Mouse (Mus musculus): ENCODE data around the gene Sec31a.

Gene Sec31a

GRCm38 (mm10) chr5:100349287-100350215 lies 66.5 kb downstream of the Sec31a start:
- DNase-seq (ENCODE audit: low read depth, low spot score), result no peak

- DNase-seq (ENCODE audit: low read depth, low spot score), result no peak
These were observed 70.9 kb downstream of the Sec31a start for GRCm38 (mm10) chr5:100345118-100345517.

DNA sequence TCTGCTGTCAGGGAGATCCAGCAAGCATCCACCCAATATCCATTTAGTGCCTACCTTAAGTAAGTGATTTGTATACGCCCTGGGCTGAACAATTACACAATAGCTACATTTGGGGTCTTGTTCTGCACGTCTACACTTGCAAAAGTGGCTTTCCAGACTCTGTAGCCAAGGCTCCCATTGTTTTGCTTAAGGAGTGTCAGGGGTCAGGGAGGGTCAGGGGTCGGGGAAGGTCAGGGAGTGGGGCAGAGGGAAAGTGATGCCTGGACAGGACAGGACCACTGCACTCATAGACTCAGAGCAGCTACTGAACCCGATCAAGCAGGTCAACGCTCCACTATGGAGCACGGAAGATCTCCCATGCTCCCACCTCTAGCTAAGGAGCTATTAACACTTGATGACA lies 72.9 kb downstream of the Sec31a start:
- no peak for DNase-seq (ENCODE audit: low read depth, low spot score)

- DNase-seq (ENCODE audit: low read depth, low spot score), result no peak
These were observed 73.6 kb downstream of the Sec31a start for GRCm38 (mm10) chr5:100342422-100342821.

- no peak for DNase-seq (ENCODE audit: low read depth, low spot score)
These were observed 75.0 kb downstream of the Sec31a start for GRCm38 (mm10) chr5:100341042-100341441.

- no peak for DNase-seq (ENCODE audit: low read depth, low spot score)
These were observed 78.2 kb downstream of the Sec31a start for GRCm38 (mm10) chr5:100337852-100338251.

DNA sequence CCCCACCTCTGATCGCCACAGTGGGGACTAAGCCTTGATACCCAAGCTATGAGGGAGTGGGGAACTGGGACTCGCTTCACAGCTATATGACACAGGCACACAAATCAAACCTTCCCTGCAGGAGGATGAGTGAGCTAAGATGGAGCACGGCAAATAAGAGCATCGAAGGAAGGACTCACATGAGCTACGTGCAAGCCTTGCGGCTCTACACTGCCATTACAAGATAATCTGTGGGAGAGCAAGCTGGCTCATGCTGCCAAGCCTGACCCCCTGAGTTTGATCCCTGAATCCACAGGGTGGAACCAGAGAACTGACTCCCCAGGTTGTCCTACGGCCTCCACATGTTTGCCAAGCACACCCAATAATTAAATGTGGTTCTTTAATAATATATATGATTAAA lies 79.2 kb downstream of the Sec31a start:
- no peak for DNase-seq (ENCODE audit: low read depth, low spot score)

DNA sequence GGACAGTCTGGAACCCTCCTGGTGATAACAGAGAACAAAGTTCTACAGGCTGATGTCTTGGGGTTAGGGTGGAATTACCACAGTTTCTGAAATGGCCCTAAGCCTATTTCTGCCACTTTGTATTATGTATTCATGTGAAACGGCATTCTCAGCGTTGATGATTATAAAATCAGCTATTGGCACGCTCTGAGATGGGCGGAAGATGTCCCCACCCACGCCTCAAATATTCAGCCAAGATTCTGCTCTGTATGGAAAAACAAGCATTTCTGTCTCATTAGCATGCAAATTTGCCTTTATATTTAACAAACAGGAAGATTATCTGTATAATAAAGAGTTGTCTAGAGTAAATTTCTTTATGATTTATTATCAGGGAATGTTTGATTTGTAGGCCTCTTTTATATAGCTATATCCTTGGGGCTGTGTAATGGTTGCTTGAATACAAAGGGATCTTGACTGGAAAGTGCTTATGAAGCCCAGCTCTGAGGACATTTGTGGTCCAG lies 80.4 kb downstream of the Sec31a start:
- no peak for DNase-seq (ENCODE audit: low read depth, low spot score)

DNA sequence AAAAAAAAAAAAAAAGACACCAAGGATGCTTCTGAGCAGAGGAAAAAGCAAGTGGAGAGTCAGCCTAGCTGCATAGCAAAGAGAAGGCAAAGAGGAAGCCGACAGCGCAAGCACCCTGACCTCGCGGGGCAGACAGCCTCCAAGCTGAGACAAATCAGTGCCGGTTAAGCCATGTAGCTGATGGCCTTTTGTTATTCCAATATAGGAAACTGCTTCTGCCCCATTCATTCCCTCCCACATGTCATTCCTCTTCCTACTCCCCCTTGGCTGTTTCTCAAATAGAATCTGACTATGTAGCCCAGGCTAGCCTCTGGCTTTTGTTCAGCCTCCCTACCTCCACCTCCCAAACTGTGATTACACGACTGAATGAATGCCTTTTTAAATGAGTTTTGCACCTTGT lies 81.3 kb downstream of the Sec31a start:
- DNase-seq (ENCODE audit: low read depth, low spot score), result no peak

DNA sequence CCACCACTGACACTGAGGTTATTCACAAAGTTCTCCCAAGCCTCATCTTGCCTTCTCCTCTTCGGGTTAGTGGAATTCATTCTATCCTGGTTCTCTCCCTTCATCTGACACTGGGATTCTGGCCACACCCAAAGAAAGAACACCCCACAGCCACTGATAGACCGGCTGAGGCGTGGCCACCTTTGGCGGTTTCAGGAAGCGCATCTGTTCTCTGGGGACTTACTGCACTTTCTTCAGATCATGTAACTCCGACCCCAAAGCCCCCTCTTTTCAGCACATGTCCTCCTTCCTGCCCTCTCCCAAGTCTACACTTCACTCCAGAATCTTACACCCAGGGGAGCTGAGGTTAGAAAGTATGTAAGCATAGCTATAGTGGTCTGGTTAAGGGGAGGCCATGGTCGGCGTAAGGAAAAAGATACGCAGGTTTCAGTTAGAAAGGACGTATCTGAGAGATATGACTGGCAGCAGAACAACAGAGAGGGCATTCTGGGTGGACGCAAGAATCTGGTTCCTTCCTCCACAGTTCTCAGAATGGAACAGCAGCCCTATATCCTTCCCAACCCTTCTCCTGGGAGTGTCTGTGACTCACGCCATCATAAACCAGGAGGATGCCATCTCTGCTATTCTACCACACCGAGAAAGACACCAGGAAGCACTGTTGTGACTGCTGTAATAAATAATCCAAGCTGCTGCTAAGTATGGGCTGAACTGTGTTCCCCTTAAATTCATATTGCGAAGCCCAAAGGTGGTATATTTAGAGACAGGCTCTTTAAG lies 82.2 kb downstream of the Sec31a start:
- DNase-seq (ENCODE audit: low read depth, low spot score), result no peak

GRCm38 (mm10) chr5:100332300-100333004 lies 83.6 kb downstream of the Sec31a start:
- no peak for DNase-seq (ENCODE audit: low read depth, low spot score)

GRCm38 (mm10) chr5:100331636-100332035 lies 84.4 kb downstream of the Sec31a start:
- no peak for DNase-seq (ENCODE audit: low read depth, low spot score)

DNA sequence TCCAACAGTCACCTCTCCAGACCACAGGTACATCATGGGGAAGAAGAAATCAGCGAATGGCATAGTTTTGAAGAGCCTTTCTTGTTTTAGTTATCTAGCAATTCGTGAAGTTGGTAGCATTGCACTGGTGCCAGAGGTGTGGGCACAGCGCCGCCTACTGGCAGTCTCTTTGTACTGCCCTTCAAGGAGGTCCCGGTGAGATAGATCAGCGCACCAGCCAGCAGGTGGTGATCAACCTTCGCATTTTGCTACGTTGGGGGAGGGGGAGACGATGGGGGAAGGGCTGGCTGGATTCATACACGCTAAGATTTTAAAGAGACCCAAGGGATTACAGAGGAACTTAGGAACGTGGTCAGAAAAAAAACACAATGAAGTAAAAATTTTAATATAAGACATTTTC lies 94.0 kb downstream of the Sec31a start:
- DNase-seq (ENCODE audit: low read depth, low spot score), result peak; percentile 78

DNA sequence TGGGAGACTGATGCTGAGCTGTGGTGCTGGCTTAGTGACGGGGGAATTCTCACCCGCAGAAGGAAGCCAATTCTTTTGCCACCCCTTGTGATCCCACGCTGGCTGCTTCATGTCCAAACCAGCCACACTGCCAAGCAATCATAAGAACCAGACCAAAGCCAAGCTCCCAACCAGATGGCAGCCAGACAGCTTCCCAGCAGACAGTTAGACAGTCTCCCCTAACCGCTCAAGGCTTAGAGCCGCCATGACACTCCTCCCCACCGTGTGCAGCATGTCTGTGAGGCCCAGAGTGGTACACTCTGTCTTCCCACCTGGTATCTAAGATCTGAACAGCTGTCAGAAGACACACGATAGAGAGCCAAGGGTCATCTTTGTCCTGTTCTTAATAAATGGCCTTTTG lies 98.2 kb downstream of the Sec31a start:
- no peak for DNase-seq (ENCODE audit: low read depth, low spot score)

- no peak for DNase-seq (ENCODE audit: low read depth, low spot score)
These were observed 99.0 kb downstream of the Sec31a start for GRCm38 (mm10) chr5:100317010-100317409.

DNA sequence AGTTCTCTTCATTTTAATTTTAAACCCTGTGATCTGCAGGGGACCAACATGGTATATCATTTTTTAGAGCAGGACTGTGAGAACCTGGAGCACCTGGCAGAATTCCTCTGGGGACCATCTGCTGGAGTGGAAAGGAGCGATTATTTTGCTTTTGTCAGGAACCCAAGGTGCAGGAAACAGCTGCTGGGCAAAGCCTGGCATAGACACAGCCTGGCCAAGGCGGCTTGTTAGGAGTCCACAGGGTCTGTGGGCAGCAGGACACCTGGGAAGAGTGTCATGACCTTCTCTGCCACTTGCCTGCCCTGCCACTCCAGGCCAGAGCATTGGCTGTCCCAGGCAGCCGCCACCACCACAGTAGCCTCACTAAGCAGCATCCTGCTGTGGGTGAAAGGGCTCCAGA lies 100.4 kb downstream of the Sec31a start:
- DNase-seq (ENCODE audit: low read depth, low spot score), result no peak

DNA sequence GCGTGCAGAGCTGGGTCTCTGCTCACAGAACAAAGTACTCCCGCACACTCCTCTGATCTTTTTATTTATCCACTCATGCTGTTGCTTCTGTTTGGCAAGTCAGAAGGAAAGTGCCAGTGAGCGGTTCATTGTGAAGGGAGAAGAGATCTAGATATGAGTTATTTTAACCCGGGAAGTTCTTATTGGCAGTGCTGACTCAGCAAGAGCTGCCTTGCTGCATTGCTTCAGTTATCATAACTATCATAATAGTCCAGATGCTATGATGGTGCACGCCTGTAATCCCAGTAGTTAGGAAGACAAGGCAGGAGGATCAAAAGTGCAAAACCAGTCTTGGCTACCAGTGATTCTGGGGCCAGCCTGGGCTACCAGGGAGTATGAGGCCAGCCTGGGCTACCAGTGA lies 103.6 kb downstream of the Sec31a start:
- DNase-seq (ENCODE audit: low read depth, low spot score), result no peak

Measured in embryo, embryonic 11.5 days (tissue).